Mouse (Mus musculus): ENCODE data around the gene Pnpla1.

- TF ChIP-seq CTCF (IDR thresholded peaks at IDR 0.05) (no peak), EP300 (IDR thresholded peaks at IDR 0.05) (no peak)
Measured at GRCm38 (mm10) chr17:28820189-28820588, 38.0 kb upstream of the Pnpla1 start.

Measured in lung, postnatal 0 days (tissue).